Mouse (Mus musculus) cortical plate, adult 2 months (tissue): ENCODE data around the gene Lingo4. TPM values are rescaled to one million over a fixed set of nuclear protein-coding genes. Genes with fewer than 3 reads are reported as not detected.

Source experiments
- H3K27ac ChIP-seq: fragments of 200-500 bp; 2 replicates; pipeline ENCODE4 v1.5.1; 2012; ENCODE audit warnings: low read length, control low read depth, inconsistent platforms; ENCODE audit not compliant: insufficient read depth
- H3K4me1 ChIP-seq: fragments of 200-500 bp; 2 replicates; pipeline ENCODE4 v1.6.1; 2011; ENCODE audit warnings: low read length; ENCODE audit not compliant: control insufficient read depth, insufficient read depth
- H3K4me3 ChIP-seq: fragments of 200-500 bp; 2 replicates; pipeline ENCODE4 v1.5.1; 2011; ENCODE audit warnings: mild to moderate bottlenecking, low read length, control low read depth; ENCODE audit not compliant: insufficient read depth
- CTCF ChIP-seq: fragments of 200-500 bp; IDR thresholded peaks from 2 replicates; pipeline ENCODE4 v1.5.1; 2011; ENCODE audit warnings: mild to moderate bottlenecking, control low read depth, low read length; ENCODE audit not compliant: insufficient read depth; ENCODE audit errors: extremely low read depth
- POLR2A ChIP-seq: fragments of 200-500 bp; IDR thresholded peaks from 2 replicates; pipeline ENCODE4 v1.6.1; 2011; ENCODE audit warnings: mild to moderate bottlenecking, low read length, control low read depth; ENCODE audit not compliant: insufficient read depth; ENCODE audit errors: extremely low read depth
- polyA plus RNA-seq: library from polyadenylated mRNA; depleted of rRNA; stranded (reverse); fragments of >200 nt; gene quantifications from 2 replicates; pipeline ENCODE4 v1.2.3, GENCODE M21; 2012

Gene Lingo4
- polyA plus RNA-seq, 1 experiment, result 0.46 TPM

DNA sequence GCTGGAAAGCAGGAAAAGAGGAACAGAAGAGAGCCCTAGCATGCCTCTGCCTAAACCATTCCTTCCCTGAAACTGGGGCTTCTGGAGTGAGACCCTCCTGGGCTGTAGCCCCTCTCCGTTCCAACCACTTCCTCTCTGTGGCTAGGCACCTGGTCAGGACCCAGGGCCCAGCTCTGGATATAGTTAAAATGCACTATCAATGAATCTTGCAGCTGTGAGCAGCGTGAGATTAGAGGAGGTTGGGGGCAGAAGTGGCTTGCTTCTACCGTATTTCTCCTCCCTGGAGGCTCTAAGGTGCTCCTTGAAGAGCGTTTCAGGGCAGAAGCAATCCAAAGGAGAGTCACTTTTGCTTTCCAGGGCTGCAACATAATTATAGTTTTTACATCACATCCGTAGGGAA lies 16.0 kb upstream of the Lingo4 start:
- Histone ChIP-seq H3K4me3 (no peak overlapping the region), H3K4me1 (no peaks in the 10 kb centered on the region), H3K27ac (no peak overlapping the region)
- TF ChIP-seq CTCF (no peak), POLR2A (no peak)

DNA sequence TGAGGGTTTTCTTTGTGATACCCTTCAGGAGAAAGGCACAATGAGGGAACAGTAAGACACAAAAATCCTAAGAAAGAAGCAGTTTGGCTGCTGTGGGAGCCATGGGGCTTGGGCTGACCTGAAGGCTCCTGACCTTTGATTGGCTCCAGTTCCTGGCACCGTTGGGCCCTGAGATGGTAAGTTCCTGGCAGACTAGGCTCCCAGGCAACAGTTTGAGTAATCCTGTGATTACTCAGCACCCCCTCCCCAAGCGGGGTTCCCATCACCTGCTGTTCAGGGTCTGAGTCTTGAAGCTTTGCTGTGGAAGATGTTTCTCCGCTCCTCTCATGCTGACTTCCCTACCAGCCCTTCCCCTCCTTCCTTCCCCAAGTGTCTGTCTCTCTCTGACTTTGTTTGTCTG lies 14.8 kb upstream of the Lingo4 start:
- Histone ChIP-seq H3K27ac (no peak overlapping the region), H3K4me1 (no peaks in the 10 kb centered on the region), H3K4me3 (no peak overlapping the region)
- TF ChIP-seq CTCF, result no peak
- TF ChIP-seq POLR2A, result no peak

DNA sequence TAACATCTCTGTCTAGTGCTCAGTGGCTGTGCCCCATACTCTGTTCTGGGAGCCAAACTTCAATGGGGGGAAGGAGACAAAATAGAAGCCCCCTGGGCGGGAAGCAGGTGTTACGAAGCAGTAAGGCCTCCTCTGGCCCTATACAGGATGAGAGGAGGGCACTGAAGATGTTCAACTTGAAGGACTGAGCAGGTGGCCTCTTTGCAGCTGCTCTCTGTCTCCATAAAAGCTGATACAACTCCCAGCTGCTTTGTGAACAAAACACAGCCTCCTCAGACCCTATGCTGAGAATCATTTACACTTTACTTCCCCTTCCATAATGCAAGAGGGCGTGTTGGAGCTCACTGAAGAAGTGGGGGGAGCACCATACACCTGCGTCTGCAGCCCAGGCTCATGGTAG lies 11.6 kb upstream of the Lingo4 start:
- Histone ChIP-seq H3K27ac (no peak overlapping the region), H3K4me3 (no peak overlapping the region), H3K4me1 (no peaks in the 10 kb centered on the region)
- TF ChIP-seq CTCF, result no peak
- no peak for TF ChIP-seq POLR2A

DNA sequence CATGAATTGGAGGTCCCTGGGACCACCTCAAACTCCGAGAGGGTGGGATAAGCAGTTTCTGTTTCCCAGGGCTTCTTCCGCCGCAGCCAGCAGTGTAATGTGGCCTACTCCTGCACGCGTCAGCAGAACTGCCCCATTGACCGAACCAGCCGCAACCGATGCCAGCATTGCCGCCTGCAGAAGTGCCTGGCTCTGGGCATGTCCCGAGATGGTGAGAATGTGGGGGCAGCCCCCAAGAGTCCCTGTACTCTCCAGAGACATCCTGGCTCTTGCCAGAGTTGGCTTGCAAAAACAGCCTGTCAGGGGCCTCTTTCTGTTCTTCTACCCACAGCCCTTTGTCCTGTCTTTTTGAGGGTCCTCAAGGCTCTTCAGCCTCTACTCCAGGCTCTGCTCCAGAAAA lies 10.9 kb upstream of the Lingo4 start:
- TF ChIP-seq CTCF (no peak), POLR2A (no peak)
- no peak overlapping the region for H3K4me3 ChIP-seq
- H3K4me1 ChIP-seq, result no peaks in the 10 kb centered on the region
- no peak overlapping the region for H3K27ac ChIP-seq

DNA sequence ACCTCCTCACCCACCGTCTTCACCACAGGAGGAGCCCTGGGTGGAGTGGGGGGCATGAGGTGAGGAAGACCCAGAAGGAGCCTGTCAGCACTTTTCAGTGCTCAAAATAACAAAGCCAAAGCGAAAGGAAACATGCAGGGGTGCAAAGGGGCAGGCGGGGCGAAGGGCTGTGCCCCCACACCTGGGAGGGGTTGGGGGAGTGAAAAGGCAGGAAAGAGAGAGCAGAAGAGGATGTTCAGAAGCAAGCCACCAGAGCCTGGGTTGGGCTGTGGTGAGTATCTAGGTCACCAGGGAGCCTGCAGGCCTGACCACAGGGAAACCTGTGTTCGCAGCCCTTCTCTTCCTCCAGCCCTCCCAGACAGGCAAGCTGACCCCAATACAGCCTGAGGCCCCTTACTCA lies 10.3 kb upstream of the Lingo4 start:
- Histone ChIP-seq H3K27ac (no peak overlapping the region), H3K4me3 (no peak overlapping the region), H3K4me1 (no peaks in the 10 kb centered on the region)
- TF ChIP-seq CTCF, result no peak
- no peak for TF ChIP-seq POLR2A

DNA sequence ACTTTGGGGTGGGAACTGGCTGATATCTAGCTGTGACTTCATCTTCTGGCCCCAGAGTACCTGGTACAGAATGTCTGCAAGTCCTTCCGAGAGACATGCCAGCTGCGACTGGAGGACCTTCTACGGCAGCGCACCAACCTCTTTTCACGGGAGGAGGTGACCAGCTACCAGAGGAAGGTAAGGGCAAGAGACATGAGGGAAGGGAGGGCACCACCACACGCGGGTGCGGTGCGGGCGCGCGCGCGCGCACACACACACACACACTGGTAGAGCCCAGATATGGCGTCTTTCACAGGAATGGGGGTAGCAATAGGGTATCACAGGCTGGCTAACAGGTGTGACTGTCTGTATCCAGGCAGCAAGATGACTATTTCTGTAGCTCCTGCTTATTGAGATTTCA lies 8.9 kb upstream of the Lingo4 start:
- no peak for TF ChIP-seq POLR2A
- no peak for TF ChIP-seq CTCF
- no peak overlapping the region for H3K27ac ChIP-seq
- no peak overlapping the region for H3K4me3 ChIP-seq
- H3K4me1 ChIP-seq, result no peaks in the 10 kb centered on the region

DNA sequence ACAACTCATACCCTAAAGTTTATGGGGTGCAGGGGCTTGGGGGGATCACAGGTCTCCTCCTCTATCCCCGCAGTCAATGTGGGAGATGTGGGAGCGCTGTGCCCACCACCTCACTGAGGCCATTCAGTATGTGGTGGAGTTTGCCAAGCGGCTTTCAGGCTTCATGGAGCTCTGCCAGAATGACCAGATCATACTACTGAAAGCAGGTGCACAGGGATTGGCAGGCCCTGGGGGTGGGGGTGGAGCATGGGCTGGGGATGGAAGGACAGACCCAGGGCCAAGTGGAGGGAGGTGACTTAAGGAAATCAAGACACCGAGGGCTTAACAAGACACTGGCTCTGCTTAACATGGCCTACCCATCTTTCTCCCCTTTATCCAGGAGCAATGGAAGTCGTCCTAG lies 7.3 kb upstream of the Lingo4 start:
- Histone ChIP-seq H3K4me3 (no peak overlapping the region), H3K4me1 (no peaks in the 10 kb centered on the region)
- TF ChIP-seq POLR2A (no peak), CTCF (no peak)

DNA sequence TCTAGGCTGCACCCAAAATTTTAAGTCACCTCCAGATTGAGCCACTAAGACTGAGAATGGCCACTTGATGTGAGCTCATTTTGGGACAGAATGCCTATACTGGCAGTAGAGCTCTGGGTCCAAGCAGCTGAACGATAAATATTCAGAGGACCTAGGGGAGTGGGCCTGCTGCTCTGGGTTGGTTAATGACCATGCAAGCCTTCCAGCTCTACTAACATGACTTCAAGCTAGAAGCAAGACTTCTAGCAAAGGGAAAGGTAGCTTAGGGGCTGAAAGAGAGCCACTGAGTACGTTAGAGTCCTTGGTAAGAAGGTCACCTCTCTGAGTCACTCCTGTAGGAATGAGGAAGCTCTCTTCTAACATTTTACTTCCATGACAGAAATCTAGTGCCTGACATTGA lies 6.2 kb upstream of the Lingo4 start:
- no peak overlapping the region for H3K27ac ChIP-seq
- no peak overlapping the region for H3K4me3 ChIP-seq
- TF ChIP-seq CTCF (no peak), POLR2A (no peak)
- no peaks in the 10 kb centered on the region for H3K4me1 ChIP-seq

More for the DNA sequence above, 7.3 kb upstream of the Lingo4 start:
- H3K27ac ChIP-seq, result no peak overlapping the region

DNA sequence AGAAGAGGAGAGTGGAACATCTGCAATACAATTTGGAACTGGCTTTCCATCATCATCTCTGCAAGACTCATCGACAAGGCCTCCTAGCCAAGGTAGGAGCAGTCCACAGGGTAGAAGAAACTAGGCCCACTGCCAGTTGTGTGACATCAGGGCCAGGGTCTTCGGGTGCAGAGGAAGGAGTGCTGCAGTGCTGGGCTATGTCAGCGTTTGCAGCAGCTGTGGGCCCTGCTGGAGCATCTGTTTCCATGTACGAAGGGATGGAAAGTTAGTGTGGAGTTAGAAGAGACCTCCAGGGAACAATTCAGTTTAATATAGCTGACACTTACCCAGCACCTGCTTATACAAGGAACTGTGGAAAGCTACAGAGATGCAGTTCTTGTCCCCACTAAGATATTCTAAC lies 5.3 kb upstream of the Lingo4 start:
- H3K4me1 ChIP-seq, result no peaks in the 10 kb centered on the region
- no peak overlapping the region for H3K4me3 ChIP-seq
- no peak overlapping the region for H3K27ac ChIP-seq
- no peak for TF ChIP-seq CTCF
- no peak for TF ChIP-seq POLR2A

DNA sequence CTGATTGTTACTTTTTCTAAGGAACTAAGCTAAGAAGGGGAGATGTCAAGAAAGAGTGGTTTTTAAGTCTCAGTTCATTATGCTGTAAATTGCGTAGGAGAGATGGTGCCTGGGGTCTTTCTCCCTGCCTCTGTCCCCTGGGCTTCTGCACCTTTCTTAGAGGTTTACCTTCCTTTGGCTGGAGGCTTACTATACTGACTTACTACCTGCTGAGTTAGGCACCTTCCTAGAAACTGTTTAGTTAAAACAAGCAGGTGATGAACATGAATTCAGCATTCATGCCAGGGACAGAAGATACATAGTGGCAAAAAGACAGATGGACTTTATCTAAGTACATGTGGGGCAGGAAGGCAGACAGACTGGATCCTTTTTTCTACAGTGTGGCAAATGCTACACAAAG lies 2.0 kb upstream of the Lingo4 start:
- peaks cover 2% of the 10 kb centered on the region; the same call in 1 of the 2 replicates for H3K4me1 ChIP-seq
- H3K27ac ChIP-seq, result no peak overlapping the region
- no peak overlapping the region for H3K4me3 ChIP-seq
- TF ChIP-seq CTCF (no peak), POLR2A (no peak)

DNA sequence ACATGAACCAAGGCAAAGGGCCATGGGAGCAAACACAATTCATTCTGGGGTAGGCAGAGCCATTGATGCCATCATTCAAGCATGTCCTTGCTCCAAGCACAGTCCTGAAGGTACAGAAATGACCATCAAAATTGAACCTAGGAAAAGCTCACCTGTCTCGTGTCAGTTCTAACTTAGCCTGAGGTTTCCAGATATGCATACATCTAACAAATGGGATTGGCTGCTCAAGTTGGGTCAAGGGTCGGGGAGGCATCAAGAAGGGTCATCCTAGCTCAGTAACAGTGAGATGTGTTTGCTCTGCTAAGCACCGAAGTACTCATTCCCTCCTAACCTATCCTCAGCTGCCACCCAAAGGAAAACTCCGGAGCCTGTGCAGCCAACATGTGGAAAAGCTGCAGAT lies 1.5 kb upstream of the Lingo4 start:
- H3K4me3 ChIP-seq, result no peak overlapping the region
- H3K27ac ChIP-seq, result no peak overlapping the region
- peaks cover 2% of the 10 kb centered on the region; the same call in 1 of the 2 replicates for H3K4me1 ChIP-seq
- no peak for TF ChIP-seq POLR2A
- no peak for TF ChIP-seq CTCF
